Mouse (Mus musculus) liver, embryonic 14.5 days (tissue): ENCODE data around the gene Ptpn11. TPM values are rescaled to one million over a fixed set of nuclear protein-coding genes. Genes with fewer than 3 reads are reported as not detected.
A peak's percentile ranks its signal among the peaks of the same experiment; 100 is the strongest.
"Not testable (repeated sequence)": the region's sequence is repeated elsewhere in the genome, so short reads cannot be mapped to it uniquely, and the experiment has no call there.

Experiments used
- ATAC-seq: fragments of 200-750 bp; cut with Nextera tagmentation; 2 replicates; pipeline ENCODE4 v1.8.0; 2017; ENCODE audit warnings: moderate number of reproducible peaks, mild to moderate bottlenecking, moderate library complexity; ENCODE audit not compliant: insufficient read depth
- DNase-seq, 3 experiments: peaks; one replicate each; pipeline ENCODE4 v3.0.0-alpha.2; 2012 to 2013; ENCODE audit warnings: low read depth in 3 of 3, low spot score in 3 of 3
- H3K27ac ChIP-seq: fragments of 300-500 bp; sonication (generic); 2 replicates; pipeline ENCODE4 v1.5.1; 2014; ENCODE audit warnings: moderate library complexity, mild to moderate bottlenecking, control low read depth, inconsistent platforms
- H3K27me3 ChIP-seq: fragments of 300-500 bp; sonication (generic); 2 replicates; pipeline ENCODE4 v1.6.1; 2014; ENCODE audit warnings: mild to moderate bottlenecking, low read length, moderate library complexity; ENCODE audit not compliant: control insufficient read depth, insufficient read depth
- H3K36me3 ChIP-seq: fragments of 300-500 bp; sonication (generic); replicated peaks from 2 replicates; pipeline ENCODE4 v1.6.1; 2014; ENCODE audit warnings: low read depth; ENCODE audit not compliant: control insufficient read depth, insufficient read depth
- H3K4me1 ChIP-seq, 2 experiments: fragments of 200-500 bp in 1 of 2; fragments of 300-500 bp in 1 of 2; sonication (generic) in 1 of 2; replicated peaks; 2 replicates each; pipeline ENCODE4 v1.6.1; 2012 to 2014; ENCODE audit warnings: antibody characterized with exemption in 1 of 2, inconsistent platforms in 1 of 2, low read length in 1 of 2; ENCODE audit not compliant: control insufficient read depth in 2 of 2, insufficient read depth in 2 of 2
- H3K4me2 ChIP-seq: fragments of 300-500 bp; sonication (generic); 2 replicates; pipeline ENCODE4 v1.6.1; 2014; ENCODE audit warnings: low read depth, mild to moderate bottlenecking, control low read depth, moderate library complexity
- H3K4me3 ChIP-seq, 2 experiments: fragments of 200-500 bp in 1 of 2; fragments of 300-500 bp in 1 of 2; sonication (generic) in 1 of 2; 2 replicates each; pipeline ENCODE4 v1.5.1; 2012 to 2014; ENCODE audit warnings: low read depth in 2 of 2, low read length in 2 of 2, mild to moderate bottlenecking in 2 of 2, control low read depth in 1 of 2, inconsistent platforms in 1 of 2, moderate library complexity in 1 of 2; ENCODE audit not compliant: insufficient read depth in 1 of 2
- H3K9ac ChIP-seq: fragments of 300-500 bp; sonication (generic); replicated peaks from 2 replicates; pipeline ENCODE4 v1.6.1; 2014; ENCODE audit warnings: mild to moderate bottlenecking, control low read depth, moderate library complexity
- H3K9me3 ChIP-seq: fragments of 300-500 bp; sonication (generic); 2 replicates; pipeline ENCODE4 v1.6.1; 2016; ENCODE audit warnings: low read length, mixed read lengths; ENCODE audit not compliant: control insufficient read depth
- CTCF ChIP-seq: IDR thresholded peaks from 2 replicates; pipeline ENCODE4 v1.5.1; 2016; ENCODE audit warnings: antibody characterized with exemption, low read depth, control low read depth
- EP300 ChIP-seq: IDR thresholded peaks from 2 replicates; pipeline ENCODE4 v1.6.1; 2016; ENCODE audit warnings: antibody characterized with exemption, low read depth
- WGBS: fragments of 180-500 bp; shearing (Covaris S2); extraction: QIAGEN DNeasy Blood & Tissue Kit; methylation state at CpG from one replicate; pipeline ENCODE4 v1.1.7; 2014; ENCODE audit not compliant: insufficient replicate concordance; 5-methylcytosine and 5-hydroxymethylcytosine counted together
- polyA plus RNA-seq, 2 experiments: library from polyadenylated mRNA; depleted of rRNA in 1 of 2; stranded (reverse) in 1 of 2; unstranded in 1 of 2; fragments of >200 nt; fragmentation: Nextera tagmentation in 1 of 2; extraction: Ambion mirVana in 1 of 2; gene quantifications; 2 replicates each; pipeline versions ENCODE4 v1.2.1 to v1.2.3; 2012 to 2014

Ptpn11 gene
- polyA plus RNA-seq, 2 experiments, result 10.0 to 13.7 TPM

DNA sequence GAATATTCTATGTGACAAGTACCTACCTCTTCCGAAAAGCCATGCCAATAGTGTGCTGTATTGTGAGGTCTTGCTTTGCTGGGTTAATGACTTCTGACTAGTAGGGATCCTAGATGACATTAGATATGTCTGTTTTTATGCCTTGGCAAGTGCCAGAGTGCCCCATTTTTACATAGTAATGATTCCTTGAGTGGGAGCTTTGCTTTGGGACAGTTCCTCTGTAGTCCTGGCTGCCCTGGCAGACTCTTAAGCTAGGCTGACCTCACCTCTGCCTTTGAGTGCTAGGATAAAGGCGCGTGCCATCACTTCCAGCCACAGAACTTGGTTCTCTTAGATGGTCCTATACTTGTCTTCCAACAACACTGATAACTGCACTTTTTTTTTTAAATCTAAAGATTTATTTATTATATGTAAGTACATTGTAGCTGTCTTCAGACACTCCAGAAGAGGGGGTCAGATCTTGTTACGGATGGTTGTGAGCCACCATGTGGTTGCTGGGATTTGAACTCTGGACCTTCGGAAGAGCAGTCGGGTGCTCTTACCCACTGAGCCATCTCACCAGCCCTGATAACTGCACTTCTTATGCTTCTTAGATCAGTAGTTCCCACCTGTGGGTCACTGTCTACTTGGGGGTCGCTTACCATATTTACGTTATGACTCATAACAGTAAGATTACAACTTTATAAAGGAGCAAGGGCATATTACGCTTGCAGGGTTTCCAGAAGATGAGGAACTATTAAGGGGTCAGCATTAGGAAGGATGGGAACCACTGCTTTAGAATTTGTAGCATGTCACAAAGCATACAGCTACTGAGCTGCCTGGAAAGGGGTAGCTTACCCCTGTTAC lies 18.8 kb upstream of the Ptpn11 start:
- peaks cover 12 to 20% of the 10 kb centered on the region in 2 experiments for H3K4me1 ChIP-seq
- H3K27ac ChIP-seq, result no peak overlapping the region
- H3K9me3 ChIP-seq, result no peaks in the 10 kb centered on the region
- ATAC-seq (peak; percentile 24; the same call in 1 of the 2 replicates), DNase-seq (no peak)
- TF ChIP-seq EP300 (no peak), CTCF (no peak)
- no peak overlapping the region for H3K9ac ChIP-seq
- H3K27me3 ChIP-seq, result no peaks in the 10 kb centered on the region
- WGBS, result 80% methylated on average over 9 of the region's 9 CpGs
- H3K36me3 ChIP-seq, result peaks cover 70% of the 10 kb centered on the region
- no peak overlapping the region for H3K4me3 ChIP-seq
- H3K4me2 ChIP-seq, result no peak overlapping the region

DNA sequence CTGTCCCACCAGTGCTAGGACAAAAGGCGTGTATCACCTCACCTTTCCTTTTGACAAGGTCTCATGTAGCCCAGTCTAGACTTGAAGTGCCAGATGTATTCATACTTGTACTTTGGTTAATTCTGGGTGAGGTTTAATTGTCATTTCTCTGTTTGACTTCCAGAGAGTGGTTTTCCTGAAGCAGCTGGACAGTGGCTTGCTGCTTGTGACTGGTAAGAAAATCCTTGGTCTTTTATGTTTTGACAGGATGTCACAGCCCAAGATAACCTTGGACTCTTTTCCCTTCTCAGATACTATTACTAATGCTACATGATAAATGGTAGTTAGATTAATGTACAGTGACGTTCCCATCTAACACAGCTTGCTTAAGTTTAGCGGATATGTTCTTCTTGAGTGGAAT lies 15.8 kb upstream of the Ptpn11 start:
- H3K4me1 ChIP-seq, result peaks cover 12 to 17% of the 10 kb centered on the region in 2 experiments
- peak overlapping the region; percentile 68 for H3K4me2 ChIP-seq
- peaks cover 65% of the 10 kb centered on the region for H3K36me3 ChIP-seq
- H3K27ac ChIP-seq, result no peak overlapping the region; the same call in 1 of the 2 replicates
- H3K9me3 ChIP-seq, result no peaks in the 10 kb centered on the region
- whole genome bisulfite sequencing, result 68% methylated on average over 3 of the region's 3 CpGs
- no peak overlapping the region; the same call in 1 of the 2 replicates for H3K9ac ChIP-seq
- no peak for ATAC-seq
- no peak for DNase-seq
- H3K27me3 ChIP-seq, result no peaks in the 10 kb centered on the region
- H3K4me3 ChIP-seq, result 0 out of 4 replicates have a peak overlapping the region, but pooled peaks of 1 of the 2 experiments have one; percentile 91
- no peak for TF ChIP-seq EP300
- TF ChIP-seq CTCF, result no peak

GRCm38 (mm10) chr5:121206540-121206939 lies 15.3 kb upstream of the Ptpn11 start:
- Histone ChIP-seq H3K27ac (no peak overlapping the region; the same call in 1 of the 2 replicates), H3K9ac (peak overlapping the region; percentile 97), H3K4me3 (peak overlapping the region; percentile 91 to 99), H3K9me3 (no peaks in the 10 kb centered on the region), H3K4me2 (peak overlapping the region; percentile 68), H3K4me1 (peaks cover 12 to 17% of the 10 kb centered on the region in 2 experiments), H3K36me3 (peaks cover 60% of the 10 kb centered on the region), H3K27me3 (no peaks in the 10 kb centered on the region)
- DNase-seq (no peak), ATAC-seq (no peak)
- TF ChIP-seq EP300 (no peak), CTCF (no peak)
- 67% methylated on average over 9 of the region's 9 CpGs for WGBS

DNA sequence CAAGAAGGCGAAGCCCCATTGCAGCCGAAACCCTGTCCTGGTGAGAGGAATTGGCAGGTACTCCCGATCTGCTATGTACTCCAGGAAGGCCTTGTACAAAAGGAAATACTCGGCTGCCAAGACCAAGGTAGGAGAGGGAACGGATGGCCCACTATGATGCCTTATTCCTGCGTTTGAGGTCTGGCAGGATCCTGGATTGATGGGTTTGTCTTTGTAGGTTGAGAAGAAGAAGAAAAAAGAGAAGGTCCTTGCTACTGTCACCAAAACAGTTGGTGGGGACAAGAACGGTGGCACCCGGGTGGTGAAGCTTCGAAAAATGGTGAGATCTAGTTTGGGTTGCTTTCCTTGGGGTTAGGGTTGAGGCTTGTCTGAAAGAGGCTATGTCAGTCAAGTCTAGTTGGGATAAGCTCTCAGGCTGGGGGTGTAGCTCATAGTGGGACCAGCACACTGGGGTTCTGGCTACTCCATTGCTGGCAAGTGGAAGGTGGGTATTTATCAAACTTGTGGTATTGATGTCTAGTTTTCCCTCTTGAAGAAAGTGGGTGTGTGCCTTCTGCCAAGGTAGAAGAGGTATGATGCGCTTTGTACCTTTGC lies 14.4 kb upstream of the Ptpn11 start:
- not testable (repeated sequence) for H3K27me3 ChIP-seq, H3K9me3 ChIP-seq, ATAC-seq, DNase-seq
- H3K4me3 ChIP-seq, result peak overlapping the region; percentile 91 to 99
- H3K9ac ChIP-seq, result peak overlapping the region; percentile 97
- 39% methylated on average over 8 of the region's 10 CpGs for WGBS
- H3K4me1 ChIP-seq, result peaks cover 12 to 17% of the 10 kb centered on the region in 2 experiments
- peaks cover 51% of the 10 kb centered on the region for H3K36me3 ChIP-seq
- peak overlapping the region; percentile 42 for H3K27ac ChIP-seq
- H3K4me2 ChIP-seq, result peak overlapping the region; percentile 68
